Mouse (Mus musculus) cortical plate, adult 2 months (tissue): ENCODE results near the gene Hexb.

Experiments
- CTCF ChIP-seq: fragments of 200-500 bp; IDR thresholded peaks from 2 replicates; pipeline ENCODE4 v1.5.1; 2011; ENCODE audit warnings: mild to moderate bottlenecking, control low read depth, low read length; ENCODE audit not compliant: insufficient read depth; ENCODE audit errors: extremely low read depth
- POLR2A ChIP-seq: fragments of 200-500 bp; IDR thresholded peaks from 2 replicates; pipeline ENCODE4 v1.6.1; 2011; ENCODE audit warnings: mild to moderate bottlenecking, low read length, control low read depth; ENCODE audit not compliant: insufficient read depth; ENCODE audit errors: extremely low read depth

DNA sequence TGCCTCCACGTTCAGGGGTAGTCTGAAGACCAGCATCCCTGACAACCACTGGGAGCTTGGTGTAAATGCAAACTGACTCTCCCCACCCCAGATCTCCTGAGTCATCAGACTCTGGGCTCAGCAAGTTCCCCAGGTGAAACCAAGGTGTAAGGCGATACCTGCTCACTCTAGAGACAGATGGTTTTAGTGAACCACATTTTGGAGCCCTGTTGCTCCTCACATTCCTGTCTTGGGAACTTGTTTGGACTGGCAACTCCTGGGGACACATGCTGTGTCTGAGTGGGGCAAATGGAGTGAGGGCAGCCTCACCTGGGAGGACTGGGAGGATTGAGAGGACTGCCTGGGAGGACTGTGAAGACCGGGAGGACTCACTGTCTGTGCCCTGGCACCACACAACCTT, 29.6 kb upstream of the Hexb start:
- no peak for TF ChIP-seq CTCF
- no peak for TF ChIP-seq POLR2A
